Mouse (Mus musculus): ENCODE data around the gene Bckdhb. TPM values are rescaled to one million over a fixed set of nuclear protein-coding genes. Genes with fewer than 3 reads are reported as not detected.

Bckdhb gene
- total and polyA plus RNA-seq, 3 experiments = 10.6 to 20.3 (median 12.0) TPM

GRCm38 (mm10) chr9:83888214-83888613, 36.7 kb upstream of the Bckdhb start:
- no peak overlapping the region for H3K4me2 ChIP-seq (ENCODE audit: insufficient read depth, low read depth, poor library complexity, severe bottlenecking)
- DNase-seq (ENCODE audit: extremely low read depth) = no peak
- in situ Hi-C loops (cut with MboI; ENCODE audit: low pct_ligation_motif_present, low pct_unique_long_range_greater_than_20kb, low sequenced_read_pairs) = no loop called here

GRCm38 (mm10) chr9:83893073-83893472, 31.9 kb upstream of the Bckdhb start:
- TF ChIP-seq HCFC1 (IDR thresholded peaks at IDR 0.05; ENCODE audit: low read depth, low read length) = no peak
- TF ChIP-seq ETS1 (conservative IDR thresholded peaks at IDR 0.05; ENCODE audit: low read depth, low read length) = no peak
- TF ChIP-seq CHD1 (IDR thresholded peaks at IDR 0.05; ENCODE audit: low read depth, low read length) = no peak
- TF ChIP-seq MAX (IDR thresholded peaks at IDR 0.05; ENCODE audit: low read length) = no peak
- TF ChIP-seq ZKSCAN1 (IDR thresholded peaks at IDR 0.05; ENCODE audit: borderline replicate concordance, low read depth, low read length) = no peak
- no peak for TF ChIP-seq CTCF (conservative IDR thresholded peaks at IDR 0.05 in 1 of 2, IDR thresholded peaks at IDR 0.05 in 1 of 2; ENCODE audit: low read depth in 2 of 2, low read length in 2 of 2)
- no peak for TF ChIP-seq NRF1 (IDR thresholded peaks at IDR 0.05; ENCODE audit: low read depth, low read length)
- no peak for TF ChIP-seq JUN (IDR thresholded peaks at IDR 0.05; ENCODE audit: insufficient read depth, low read depth, low read length)
- TF ChIP-seq RAD21 (IDR thresholded peaks at IDR 0.05; ENCODE audit: low read depth, low read length) = no peak
- no peak for TF ChIP-seq MAFK (IDR thresholded peaks at IDR 0.05; ENCODE audit: insufficient replicate concordance, low read length)
- TF ChIP-seq PAX5 (IDR thresholded peaks at IDR 0.05; ENCODE audit: low read length) = no peak
- no peak for TF ChIP-seq E2F4 (IDR thresholded peaks at IDR 0.05; ENCODE audit: insufficient replicate concordance, low read depth, low read length)
- TF ChIP-seq ZMIZ1 (IDR thresholded peaks at IDR 0.05; ENCODE audit: low read depth, low read length) = no peak
- no peak for TF ChIP-seq SIN3A (IDR thresholded peaks at IDR 0.05; ENCODE audit: low read length)
- no peak for TF ChIP-seq MXI1 (IDR thresholded peaks at IDR 0.05; ENCODE audit: low read depth, low read length)
- no peak for TF ChIP-seq TBP (conservative IDR thresholded peaks at IDR 0.05; ENCODE audit: low read depth, low read length)
- no peaks in the 10 kb centered on the region for H3K27me3 ChIP-seq (replicated peaks)
- H3K4me2 ChIP-seq (ENCODE audit: insufficient read depth, low read depth, poor library complexity, severe bottlenecking) = no peak overlapping the region
- no peak overlapping the region for H3K27ac ChIP-seq (ENCODE audit: insufficient read depth, low read depth)
- H3K4me3 ChIP-seq (replicated peaks in 1 of 3; ENCODE audit: low read depth in 2 of 3, low read length in 2 of 3, poor library complexity in 1 of 3) = no peak overlapping the region
- H3K9ac ChIP-seq (ENCODE audit: insufficient read depth, low read depth) = no peak overlapping the region
- H3K79me2 ChIP-seq (replicated peaks; ENCODE audit: control insufficient read depth, extremely low read depth, insufficient read depth, poor library complexity, severe bottlenecking) = no peaks in the 10 kb centered on the region
- in situ Hi-C loops (cut with MboI; ENCODE audit: low pct_ligation_motif_present, low pct_unique_long_range_greater_than_20kb, low sequenced_read_pairs) (no loop called here), dilution Hi-C loops (cut with MboI; ENCODE audit: extremely low pct_ligation_motif_present, extremely low pct_unique_long_range_greater_than_20kb, low sequenced_read_pairs) (no loop called here)
- H3K36me3 ChIP-seq (replicated peaks in 1 of 2; ENCODE audit: control insufficient read depth in 1 of 2, insufficient read depth in 1 of 2, low read length in 1 of 2) = no peaks in the 10 kb centered on the region
- no peaks in the 10 kb centered on the region for H3K4me1 ChIP-seq (ENCODE audit: control insufficient read depth in 1 of 2, insufficient read depth in 2 of 2)
- H3K9me3 ChIP-seq (replicated peaks; ENCODE audit: low read length) = no peaks in the 10 kb centered on the region
- DNase-seq (ENCODE audit: extremely low read depth) = no peak

More at GRCm38 (mm10) chr9:83888214-83888613, 36.7 kb upstream of the Bckdhb start:
- Histone ChIP-seq H3K4me3 (replicated peaks in 1 of 3; ENCODE audit: low read depth in 2 of 3, low read length in 2 of 3, poor library complexity in 1 of 3) (no peak overlapping the region), H3K79me2 (replicated peaks; ENCODE audit: control insufficient read depth, extremely low read depth, insufficient read depth, poor library complexity, severe bottlenecking) (no peaks in the 10 kb centered on the region), H3K4me1 (ENCODE audit: control insufficient read depth in 1 of 2, insufficient read depth in 2 of 2) (no peaks in the 10 kb centered on the region), H3K27ac (ENCODE audit: insufficient read depth, low read depth) (no peak overlapping the region), H3K9me3 (replicated peaks; ENCODE audit: low read length) (no peaks in the 10 kb centered on the region), H3K27me3 (replicated peaks) (no peaks in the 10 kb centered on the region), H3K9ac (ENCODE audit: insufficient read depth, low read depth) (no peak overlapping the region), H3K36me3 (replicated peaks in 1 of 2; ENCODE audit: control insufficient read depth in 1 of 2, insufficient read depth in 1 of 2, low read length in 1 of 2) (peaks cover 0 to 21% of the 10 kb centered on the region in 2 experiments)
- dilution Hi-C loops (cut with MboI; ENCODE audit: extremely low pct_ligation_motif_present, extremely low pct_unique_long_range_greater_than_20kb, low sequenced_read_pairs) = no loop called here
- TF ChIP-seq NELFE (IDR thresholded peaks at IDR 0.05; ENCODE audit: low read depth, low read length) (no peak), ZNF384 (IDR thresholded peaks at IDR 0.05; ENCODE audit: low read depth, low read length) (no peak), KAT2A (IDR thresholded peaks at IDR 0.05; ENCODE audit: insufficient replicate concordance, low read length) (no peak), NRF1 (IDR thresholded peaks at IDR 0.05; ENCODE audit: low read depth, low read length) (no peak)
